Comparison of ENCODE assay signal across 8 mouse cellular contexts in genomic region chr4:133117556-133118411, GRCm38 (mm10). TPM values are rescaled to one million over a fixed set of nuclear protein-coding genes. Genes with fewer than 3 reads are reported as not detected.
DNase-seq lines count a peak whose midpoint lies in the region; ATAC-seq and TF ChIP-seq lines count a peak whose summit lies in the region.

No protein-coding gene starts in this region.

- no peak for TF ChIP-seq CTCF in gastrocnemius, adult 2 months (IDR thresholded peaks at IDR 0.05)

- H3K27me3 ChIP-seq in hindbrain, embryonic 13.5 days, result no peaks in the 10 kb centered on the region
- no peaks in the 10 kb centered on the region for H3K27me3 ChIP-seq in limb, embryonic 15.5 days
- no peaks in the 10 kb centered on the region for H3K27me3 ChIP-seq in midbrain, embryonic 16.5 days (ENCODE audit: control insufficient read depth, insufficient read depth, low read depth, low read length)

- 28% methylated on average over 18 of the region's 18 CpGs for WGBS in hindbrain, embryonic 13.5 days
- 3% methylated on average over 18 of the region's 18 CpGs for WGBS in limb, embryonic 15.5 days
- 17% methylated on average over 17 of the region's 18 CpGs for WGBS in midbrain, embryonic 16.5 days

- peaks cover 34% of the 10 kb centered on the region for H3K4me1 ChIP-seq in hindbrain, embryonic 13.5 days (replicated peaks)
- H3K4me1 ChIP-seq in limb, embryonic 15.5 days, result peaks cover 63% of the 10 kb centered on the region
- peaks cover 23% of the 10 kb centered on the region for H3K4me1 ChIP-seq in midbrain, embryonic 16.5 days (ENCODE audit: control insufficient read depth, insufficient read depth, low read length)

- peak overlapping the region; percentile 90 for H3K27ac ChIP-seq in gastrocnemius, adult 2 months
- H3K27ac ChIP-seq in hindbrain, embryonic 13.5 days, result peak overlapping the region; percentile 85
- peak overlapping the region; percentile 98 for H3K27ac ChIP-seq in limb, embryonic 15.5 days
- peak overlapping the region; percentile 81 for H3K27ac ChIP-seq in midbrain, embryonic 16.5 days (ENCODE audit: low read length)

- H3K4me3 ChIP-seq in gastrocnemius, adult 2 months, result peak overlapping the region; percentile 52
- H3K4me3 ChIP-seq in hindbrain, embryonic 13.5 days, result no peak overlapping the region
- H3K4me3 ChIP-seq in limb, embryonic 15.5 days, result peak overlapping the region; percentile 21
- no peak overlapping the region for H3K4me3 ChIP-seq in midbrain, embryonic 16.5 days (ENCODE audit: low read depth, low read length)

- H3K9me3 ChIP-seq in hindbrain, embryonic 13.5 days, result no peaks in the 10 kb centered on the region
- H3K9me3 ChIP-seq in limb, embryonic 15.5 days, result no peaks in the 10 kb centered on the region
- H3K9me3 ChIP-seq in midbrain, embryonic 16.5 days (replicated peaks; ENCODE audit: control insufficient read depth, low read length, poor library complexity, severe bottlenecking), result no peaks in the 10 kb centered on the region

- DNase-seq in NIH3T3 (ENCODE audit: low read depth), result peak; percentile 91
- peak; percentile 57 for DNase-seq in cerebellum, adult 8-10 months
- DNase-seq in gastrocnemius, adult 2 months, result peak; percentile 92
- DNase-seq in urinary bladder, adult 2 months (ENCODE audit: low spot score), result peak; percentile 61
- no peak for DNase-seq in spleen, postnatal 14 days (ENCODE audit: low spot score in 2 of 2)

- 0 out of 2 replicates have a peak, but pooled peaks have one; percentile 18 for ATAC-seq in hindbrain, embryonic 13.5 days (ENCODE audit: low FRiP score)
- ATAC-seq in limb, embryonic 15.5 days (ENCODE audit: insufficient number of reproducible peaks, low FRiP score, low TSS enrichment, low read depth), result peak; percentile 83
- peak; percentile 34; the same call in 1 of the 2 replicates for ATAC-seq in midbrain, embryonic 16.5 days

- intact Hi-C loops in gastrocnemius, adult 2 months (cut with DNase I), result no loop called here

- no peaks in the 10 kb centered on the region for H3K36me3 ChIP-seq in hindbrain, embryonic 13.5 days
- H3K36me3 ChIP-seq in limb, embryonic 15.5 days, result no peaks in the 10 kb centered on the region
- H3K36me3 ChIP-seq in midbrain, embryonic 16.5 days (ENCODE audit: control insufficient read depth, insufficient read depth, low read length), result no peaks in the 10 kb centered on the region

- peak overlapping the region; percentile 43; the same call in 1 of the 2 replicates for H3K9ac ChIP-seq in hindbrain, embryonic 13.5 days
- H3K9ac ChIP-seq in limb, embryonic 15.5 days, result no peak overlapping the region
- peak overlapping the region; percentile 45; the same call in 1 of the 2 replicates for H3K9ac ChIP-seq in midbrain, embryonic 16.5 days (ENCODE audit: low read depth, low read length)

- H3K4me2 ChIP-seq in hindbrain, embryonic 13.5 days, result peak overlapping the region; percentile 10; the same call in 1 of the 2 replicates
- peak overlapping the region; percentile 49 for H3K4me2 ChIP-seq in limb, embryonic 15.5 days
- H3K4me2 ChIP-seq in midbrain, embryonic 16.5 days (ENCODE audit: low read length), result peak overlapping the region; percentile 20; the same call in 1 of the 2 replicates

RNA-seq across cellular contexts. Expression of gene Wasf2, which starts 12.5 kb away (rescaled TPM):
- total RNA-seq in gastrocnemius, adult 2 months (2021), result 10 to 100 TPM; 34.9 to 35.6 TPM
- 33.3 and 35.4 TPM in 2 replicates for polyA plus RNA-seq in hindbrain, embryonic 13.5 days (2015; fragmentation: Nextera tagmentation; extraction: Ambion mirVana)
- polyA plus RNA-seq in limb, embryonic 15.5 days (2015; fragmentation: Nextera tagmentation; extraction: Ambion mirVana), result 117 and 129 TPM in 2 replicates
- polyA plus RNA-seq in midbrain, embryonic 16.5 days (2015; fragmentation: Nextera tagmentation; extraction: Ambion mirVana), result 20.1 and 27.1 TPM in 2 replicates
- polyA plus RNA-seq in urinary bladder, adult 2 months (2012; rRNA removed), result 44.4 and 59.3 TPM in 2 replicates

Comparison
In these comparisons a context has a peak if more than half of its experiments do, and no peak if none do; other contexts are left out.
1. DNase-seq: peak in NIH3T3 (single experiment), cerebellum, adult 8-10 months (single experiment), gastrocnemius, adult 2 months (single experiment) and urinary bladder, adult 2 months (single experiment); none in spleen, postnatal 14 days (0 of 2).
2. H3K4me3 ChIP-seq: peak in gastrocnemius, adult 2 months (single experiment) and limb, embryonic 15.5 days (single experiment); none in hindbrain, embryonic 13.5 days (single experiment) and midbrain, embryonic 16.5 days (single experiment).
3. ATAC-seq: peak in every context shown above with its lines; median percentile 83 in limb, embryonic 15.5 days; 34 in midbrain, embryonic 16.5 days; 18 in hindbrain, embryonic 13.5 days.
4. Peak in every context shown above with its lines, with median percentiles within 50 percentile points of each other: H3K27ac ChIP-seq and H3K4me2 ChIP-seq.